Mouse (Mus musculus) kidney, embryonic 15.5 days (tissue): Measurements from ENCODE around the gene Flii. TPM values are rescaled to one million over a fixed set of nuclear protein-coding genes. Genes with fewer than 3 reads are reported as not detected.

Source experiments
- ATAC-seq: fragments of 200-750 bp; cut with Nextera tagmentation; replicated peaks from 2 replicates; pipeline ENCODE4 v1.8.0; 2017; ENCODE audit warnings: moderate TSS enrichment; ENCODE audit not compliant: low FRiP score
- H3K27ac ChIP-seq: fragments of 300-500 bp; sonication (generic); 2 replicates; pipeline ENCODE4 v1.5.1; 2015; ENCODE audit warnings: mild to moderate bottlenecking, inconsistent platforms
- H3K27me3 ChIP-seq: fragments of 300-500 bp; sonication (generic); 2 replicates; pipeline ENCODE4 v1.6.1; 2015; ENCODE audit warnings: inconsistent platforms
- H3K36me3 ChIP-seq: fragments of 300-500 bp; sonication (generic); 2 replicates; pipeline ENCODE4 v1.6.1; 2015; ENCODE audit warnings: inconsistent platforms
- H3K4me1 ChIP-seq: fragments of 300-500 bp; sonication (generic); 2 replicates; pipeline ENCODE4 v1.6.1; 2015; ENCODE audit warnings: inconsistent platforms
- H3K4me2 ChIP-seq: fragments of 300-500 bp; sonication (generic); 2 replicates; pipeline ENCODE4 v1.6.1; 2015; ENCODE audit warnings: moderate library complexity, mild to moderate bottlenecking, inconsistent platforms
- H3K4me3 ChIP-seq: fragments of 300-500 bp; sonication (generic); replicated peaks from 2 replicates; pipeline ENCODE4 v1.5.1; 2015; ENCODE audit warnings: mild to moderate bottlenecking, inconsistent platforms
- H3K9ac ChIP-seq: fragments of 300-500 bp; sonication (generic); 2 replicates; pipeline ENCODE4 v1.6.1; 2015; ENCODE audit warnings: mild to moderate bottlenecking, inconsistent platforms
- H3K9me3 ChIP-seq: fragments of 300-500 bp; sonication (generic); replicated peaks from 2 replicates; pipeline ENCODE4 v1.6.1; 2016; ENCODE audit warnings: inconsistent platforms
- WGBS: fragments of 180-500 bp; shearing (Covaris S2); methylation state at CpG from one replicate; pipeline ENCODE4 v1.1.7; 2015; ENCODE audit warnings: mixed read lengths; 5-methylcytosine and 5-hydroxymethylcytosine counted together
- microRNA-seq: library from miRNA; unstranded; fragments of <30 nt; microRNA quantifications from one replicate; pipeline ENCODE4, GENCODE M21; 2016
- polyA plus RNA-seq: library from polyadenylated mRNA; unstranded; fragments of >200 nt; fragmentation: Nextera tagmentation; extraction: Ambion mirVana; gene quantifications from 2 replicates; pipeline ENCODE4 v1.2.1, GENCODE M21; 2015

Flii gene
- polyA plus RNA-seq, 1 experiment from 2014 or later: 79.0 TPM

- peaks cover 14% of the 10 kb centered on the region; the same call in 1 of the 2 replicates for H3K36me3 ChIP-seq
- peaks cover 37% of the 10 kb centered on the region for H3K4me1 ChIP-seq
- peak overlapping the region; percentile 65 for H3K4me2 ChIP-seq
- H3K4me3 ChIP-seq: peak overlapping the region; percentile 89
- peak overlapping the region; percentile 87 for H3K9ac ChIP-seq
- WGBS: 25% methylated on average over 12 of the region's 12 CpGs
- no peaks in the 10 kb centered on the region for H3K27me3 ChIP-seq
- no peaks in the 10 kb centered on the region for H3K9me3 ChIP-seq
- ATAC-seq: no peak
- H3K27ac ChIP-seq: peak overlapping the region; percentile 95; the same call in 1 of the 2 replicates
Observed at GRCm38 (mm10) chr11:60700320-60701185, 26.5 kb downstream of the Flii start.

GRCm38 (mm10) chr11:60699524-60700075 is 27.5 kb downstream of the Flii start, which contains the start of gene Llgl1:
Llgl1 (plus strand) TSS chr11:60699723.
- Histone ChIP-seq H3K4me3 (peak within 1 kb of the TSS; percentile 89), H3K36me3 (peaks cover 5% of the 10 kb centered on the region; the same call in 1 of the 2 replicates), H3K4me1 (peaks cover 37% of the 10 kb centered on the region), H3K9ac (peak within 1 kb of the TSS; percentile 87), H3K9me3 (no peaks in the 10 kb centered on the region), H3K27ac (peak within 1 kb of the TSS; percentile 95), H3K4me2 (peak within 1 kb of the TSS; percentile 65), H3K27me3 (no peaks in the 10 kb centered on the region)
- under 1% methylated on average over 55 of the region's 73 CpGs for WGBS
- peak; percentile 92 for ATAC-seq

GRCm38 (mm10) chr11:60698806-60699523 is 28.1 kb downstream of the Flii start:
- peak; percentile 63 for ATAC-seq
- 3% methylated on average over 22 of the region's 22 CpGs for WGBS

GRCm38 (mm10) chr11:60697561-60697960 is 29.5 kb downstream of the Flii start:
- Histone ChIP-seq H3K4me2 (no peak overlapping the region), H3K36me3 (no peaks in the 10 kb centered on the region), H3K4me3 (no peak overlapping the region), H3K27me3 (no peaks in the 10 kb centered on the region), H3K9ac (no peak overlapping the region), H3K4me1 (peaks cover 31% of the 10 kb centered on the region), H3K9me3 (no peaks in the 10 kb centered on the region), H3K27ac (no peak overlapping the region)
- 82% methylated on average over 2 of the region's 2 CpGs for WGBS
- ATAC-seq: no peak

More at GRCm38 (mm10) chr11:60698806-60699523, 28.1 kb downstream of the Flii start:
- Histone ChIP-seq H3K4me2 (peak overlapping the region; percentile 65), H3K36me3 (no peaks in the 10 kb centered on the region), H3K4me1 (peaks cover 37% of the 10 kb centered on the region), H3K4me3 (peak overlapping the region; percentile 89), H3K9me3 (no peaks in the 10 kb centered on the region), H3K27ac (peak overlapping the region; percentile 95), H3K9ac (peak overlapping the region; percentile 87), H3K27me3 (no peaks in the 10 kb centered on the region)

- ATAC-seq: no peak
- no peak overlapping the region for H3K4me3 ChIP-seq
Observed at GRCm38 (mm10) chr11:60696165-60696564, 30.9 kb downstream of the Flii start.

More at GRCm38 (mm10) chr11:60696165-60696564, 30.9 kb downstream of the Flii start:
- Histone ChIP-seq H3K9me3 (no peaks in the 10 kb centered on the region), H3K36me3 (no peaks in the 10 kb centered on the region), H3K27me3 (no peaks in the 10 kb centered on the region), H3K27ac (no peak overlapping the region), H3K4me2 (no peak overlapping the region), H3K9ac (no peak overlapping the region), H3K4me1 (peaks cover 20% of the 10 kb centered on the region)
- 65% methylated on average over 1 of the region's 1 CpGs for whole genome bisulfite sequencing

Small RNAs within 50 kb of the gene (microRNA-seq; reads per million reads assigned to microRNA genes)
- gene Mir5100: 1.0 reads per million

Other genes starting within 250 kb of the Flii start
- gene Alkbh5, start 190.9 kb downstream of the Flii start, polyA plus RNA-seq: 37.5 and 37.9 TPM in 2 replicates
- 52.6 and 61.4 TPM in 2 replicates for gene Llgl1, start 27.5 kb downstream of the Flii start, polyA plus RNA-seq
- 15.7 TPM in 2 replicates for gene Mief2, start 1.1 kb upstream of the Flii start, polyA plus RNA-seq
- gene Top3a, start 50.1 kb upstream of the Flii start, polyA plus RNA-seq: 17.3 TPM in 2 replicates
- 6.3 and 6.8 TPM in 2 replicates for gene Smcr8, start 50.3 kb upstream of the Flii start, polyA plus RNA-seq
- 72.5 and 79.3 TPM in 2 replicates for gene Shmt1, start 84.5 kb upstream of the Flii start, polyA plus RNA-seq
- gene Dhrs7b, start 103.4 kb upstream of the Flii start, polyA plus RNA-seq: 36.0 and 38.2 TPM in 2 replicates
- 65.4 and 67.7 TPM in 2 replicates for gene Tmem11, start 152.0 kb upstream of the Flii start, polyA plus RNA-seq
- gene Natd1, start 187.5 kb upstream of the Flii start, polyA plus RNA-seq: 21.8 and 24.2 TPM in 2 replicates
- 117 and 127 TPM in 2 replicates for gene Map2k3, start 204.8 kb upstream of the Flii start, polyA plus RNA-seq